Mouse (Mus musculus) heart, adult 18-20 months (tissue): ENCODE results near the gene Hagh. TPM values are rescaled to one million over a fixed set of nuclear protein-coding genes. Genes with fewer than 3 reads are reported as not detected.

Experiments used
- DNase-seq, 2 experiments: peaks; one replicate each; pipeline ENCODE4 v3.0.0; 2021 to 2022; ENCODE audit warnings: mixed read lengths in 1 of 2
- total RNA-seq, 2 experiments: library from RNA; stranded (reverse); gene quantifications; 2 replicates each; pipeline ENCODE4 v1.2.3; 2021

Gene Hagh
- total RNA-seq, 2 experiments from 2014 or later = 86.0 to 91.0 TPM

- DNase-seq = no peak
These were observed 62.9 kb downstream of the Hagh start for GRCm38 (mm10) chr17:24902671-24903474.

GRCm38 (mm10) chr17:24903767-24904166, 63.8 kb downstream of the Hagh start:
- no peak for DNase-seq

- no peak for DNase-seq
These were observed 67.6 kb downstream of the Hagh start for GRCm38 (mm10) chr17:24907591-24907990.

- no peak for DNase-seq
These were observed 74.0 kb downstream of the Hagh start for GRCm38 (mm10) chr17:24913984-24914383.

Other genes with a start within 250 kb of the Hagh start
- 100 to 1,000 TPM; 104 to 108 TPM for gene Tsc2, start 207.5 kb upstream of the Hagh start, total RNA-seq
- 1 to 10 TPM; 2.6 to 3.1 TPM for gene Nthl1, start 207.5 kb upstream of the Hagh start, total RNA-seq
- gene Slc9a3r2, start 189.8 kb upstream of the Hagh start, total RNA-seq = 100 to 1,000 TPM in 1 of 2 experiments, 10 to 100 TPM in 1; 88.2 to 103 TPM
- not detected for gene Npw, start 181.7 kb upstream of the Hagh start, total RNA-seq
- 10 to 100 TPM; 16.4 to 17.2 TPM for gene Zfp598, start 170.5 kb upstream of the Hagh start, total RNA-seq
- under 1 TPM in 1 of 2 experiments, not detected in 1; 0.17 TPM for gene Syngr3, start 150.2 kb upstream of the Hagh start, total RNA-seq
- gene Gfer, start 144.0 kb upstream of the Hagh start, total RNA-seq = 10 to 100 TPM; 24.0 to 24.3 TPM
- gene Noxo1, start 143.9 kb upstream of the Hagh start, total RNA-seq = under 1 TPM; 0.77 to 0.99 TPM
- 10 to 100 TPM; 18.0 to 20.1 TPM for gene Tbl3, start 132.5 kb upstream of the Hagh start, total RNA-seq
- not detected for gene Rnf151, start 122.1 kb upstream of the Hagh start, total RNA-seq
- gene Rps2, start 122.0 kb upstream of the Hagh start, total RNA-seq = 100 to 1,000 TPM; 701 to 738 TPM
- gene Ndufb10, start 115.7 kb upstream of the Hagh start, total RNA-seq = 1,000 to 10,000 TPM in 1 of 2 experiments, 100 to 1,000 TPM in 1; 976 to 1,178 TPM
- gene Rpl3l, start 112.3 kb upstream of the Hagh start, total RNA-seq = 100 to 1,000 TPM; 390 to 433 TPM
- gene Msrb1, start 103.5 kb upstream of the Hagh start, total RNA-seq = 100 to 1,000 TPM; 181 to 183 TPM
- gene Hs3st6, start 87.2 kb upstream of the Hagh start, total RNA-seq = under 1 TPM in 1 of 2 experiments, not detected in 1; 0.33 TPM
- gene Meiob, start 35.9 kb upstream of the Hagh start, total RNA-seq = under 1 TPM in 1 of 2 experiments, not detected in 1; 0.15 TPM
- gene Fahd1, start 10.2 kb downstream of the Hagh start, total RNA-seq = 10 to 100 TPM; 92.1 to 96.6 TPM
- 10 to 100 TPM; 12.0 to 12.4 TPM for gene Igfals, start 25.9 kb downstream of the Hagh start, total RNA-seq
- gene Nubp2, start 46.2 kb downstream of the Hagh start, total RNA-seq = 10 to 100 TPM; 20.0 to 21.3 TPM
- 10 to 100 TPM; 28.1 to 34.0 TPM for gene Spsb3, start 46.5 kb downstream of the Hagh start, total RNA-seq
- 10 to 100 TPM; 18.4 to 22.3 TPM for gene Eme2, start 54.9 kb downstream of the Hagh start, total RNA-seq
- gene Mrps34, start 55.0 kb downstream of the Hagh start, total RNA-seq = 100 to 1,000 TPM in 1 of 2 experiments, 10 to 100 TPM in 1; 99.9 to 125 TPM
- gene Nme3, start 56.4 kb downstream of the Hagh start, total RNA-seq = 10 to 100 TPM; 33.8 to 36.0 TPM
- 10 to 100 TPM; 55.9 to 64.8 TPM for gene Mapk8ip3, start 96.8 kb downstream of the Hagh start, total RNA-seq
- gene Jpt2, start 120.5 kb downstream of the Hagh start, total RNA-seq = 10 to 100 TPM in 1 of 2 experiments, 1 to 10 TPM in 1; 8.9 to 11.2 TPM
- 10 to 100 TPM in 1 of 2 experiments, 1 to 10 TPM in 1; 9.5 to 10.7 TPM for gene Cramp1l, start 175.6 kb downstream of the Hagh start, total RNA-seq
- 1 to 10 TPM; 3.5 to 5.5 TPM for gene Ift140, start 175.9 kb downstream of the Hagh start, total RNA-seq
- gene Tmem204, start 243.4 kb downstream of the Hagh start, total RNA-seq = 10 to 100 TPM; 41.5 to 48.0 TPM